ENCODE assay signal across 20 mouse cellular contexts in the genomic region with DNA sequence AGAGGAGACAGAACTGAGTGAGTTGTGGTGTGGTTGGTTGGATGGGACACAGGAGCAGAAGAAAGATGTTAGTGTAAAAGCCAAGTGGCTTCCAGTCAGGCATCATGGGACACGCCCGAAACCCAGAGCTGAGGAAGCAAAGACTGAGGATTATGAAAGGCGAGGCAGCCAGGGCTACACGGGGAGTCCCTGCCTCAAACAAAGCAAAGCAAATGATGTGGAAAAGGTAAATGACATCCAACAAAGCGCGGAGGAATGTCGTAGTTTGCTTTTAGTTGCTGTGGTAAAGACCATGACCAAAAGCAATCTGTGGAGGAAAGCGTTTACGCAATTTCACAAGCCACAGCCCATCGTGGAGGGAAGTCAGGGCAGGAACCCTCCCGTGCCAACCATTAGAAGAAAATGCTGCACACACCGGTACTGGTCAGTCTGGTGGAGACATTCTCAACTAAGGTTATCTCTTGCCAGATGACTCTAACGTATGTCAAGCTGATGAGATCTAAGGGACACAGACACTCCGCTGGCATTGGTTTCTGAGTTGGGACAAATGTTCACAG. TPM values are rescaled to one million over a fixed set of nuclear protein-coding genes. Genes with fewer than 3 reads are reported as not detected.
DNase-seq lines count a peak whose midpoint lies in the region; ATAC-seq lines count a peak whose summit lies in the region.
"Had no signal": no experiment of that assay in that cellular context is flagged by ENCODE, and none has a peak within 500 bp of the region (broad histone marks: within the 10 kb centered on the region; RNA-seq: fewer than 3 reads in every experiment).

No protein-coding gene starts in this region.

- no peaks in the 10 kb centered on the region for H3K36me3 ChIP-seq in neural tube, embryonic 11.5 days (ENCODE audit: control insufficient read depth, insufficient read depth, low read length)
- H3K36me3 ChIP-seq: embryonic facial prominence, embryonic 13.5 days; forebrain, embryonic 12.5 days; hindbrain, embryonic 12.5 days; intestine, embryonic 15.5 days had no signal

- no peaks in the 10 kb centered on the region for H3K27me3 ChIP-seq in neural tube, embryonic 11.5 days (ENCODE audit: control insufficient read depth, insufficient read depth, low read length)
- H3K27me3 ChIP-seq: embryonic facial prominence, embryonic 13.5 days; forebrain, embryonic 12.5 days; hindbrain, embryonic 12.5 days; intestine, embryonic 15.5 days; Patski had no signal

- H3K4me1 ChIP-seq in neural tube, embryonic 11.5 days (ENCODE audit: control insufficient read depth, insufficient read depth, low read length): no peaks in the 10 kb centered on the region
- H3K4me1 ChIP-seq: forebrain, embryonic 12.5 days; hindbrain, embryonic 12.5 days had no signal

- WGBS in neural tube, embryonic 11.5 days: 50% methylated on average over 14 of the region's 14 CpGs

- no peaks in the 10 kb centered on the region for H3K9me3 ChIP-seq in neural tube, embryonic 11.5 days (ENCODE audit: control insufficient read depth, low read length)
- H3K9me3 ChIP-seq: forebrain, embryonic 12.5 days; hindbrain, embryonic 12.5 days; intestine, embryonic 15.5 days had no signal

- H3K4me3 ChIP-seq in neural tube, embryonic 11.5 days (ENCODE audit: low read depth, low read length): no peak overlapping the region
- H3K4me3 ChIP-seq: embryonic facial prominence, embryonic 13.5 days; forebrain, embryonic 12.5 days; hindbrain, embryonic 12.5 days; intestine, embryonic 15.5 days had no signal

- peak; percentile 55 for DNase-seq in embryo, embryonic 10 days (ENCODE audit: low spot score)
- DNase-seq in embryo, embryonic 9.5 days (ENCODE audit: extremely low spot score): no peak
- peak; percentile 56 for DNase-seq in neural tube, embryonic 11.5 days (ENCODE audit: low spot score)
- DNase-seq in neural tube, embryonic 10.5 days (ENCODE audit: extremely low spot score, low spot score): no peak
- peak; percentile 27 for DNase-seq in embryo, embryonic 11 days
- peak; percentile 45 for DNase-seq in mesoderm, embryonic 11.5 days (ENCODE audit: low read depth, low spot score)
- DNase-seq in T-cell, adult 2 months (ENCODE audit: low spot score): no peak
- DNase-seq: adrenal gland, postnatal 10 days; cerebellum, adult 11-12 months; cerebellum, adult 9-10 months; cerebellum, postnatal 25 days; gastrocnemius, postnatal 14 days; kidney, adult 2 months had no signal

- no peak overlapping the region for H3K9ac ChIP-seq in neural tube, embryonic 11.5 days (ENCODE audit: low read length)
- H3K9ac ChIP-seq: embryonic facial prominence, embryonic 13.5 days; forebrain, embryonic 12.5 days; hindbrain, embryonic 12.5 days; intestine, embryonic 15.5 days had no signal

- no peak overlapping the region for H3K4me2 ChIP-seq in neural tube, embryonic 11.5 days (ENCODE audit: low read depth)
- H3K4me2 ChIP-seq: embryonic facial prominence, embryonic 13.5 days; forebrain, embryonic 12.5 days; hindbrain, embryonic 12.5 days; intestine, embryonic 15.5 days had no signal

- H3K27ac ChIP-seq in neural tube, embryonic 11.5 days (ENCODE audit: low read depth, low read length): no peak overlapping the region
- H3K27ac ChIP-seq: embryonic facial prominence, embryonic 13.5 days; forebrain, embryonic 12.5 days; hindbrain, embryonic 12.5 days; intestine, embryonic 15.5 days had no signal

- ATAC-seq in neural tube, embryonic 11.5 days (ENCODE audit: insufficient read depth, low FRiP score, low TSS enrichment): no peak
- no peak for ATAC-seq in cerebellum, adult (ENCODE audit: insufficient number of reproducible peaks, low FRiP score, low TSS enrichment)
- ATAC-seq: forebrain, embryonic 16.5 days; intestine, embryonic 15.5 days; Patski had no signal

RNA-seq across cellular contexts. Expression of gene Mfge8, which starts 18.2 kb away (rescaled TPM):
- polyA plus RNA-seq in neural tube, embryonic 11.5 days (2014; fragmentation: Nextera tagmentation; extraction: Ambion mirVana): 81.6 and 85.2 TPM in 2 replicates

RNA-seq across cellular contexts. Expression of gene Hapln3, which starts 36.3 kb away (rescaled TPM):
- 1.2 and 2.7 TPM in 2 replicates for polyA plus RNA-seq in neural tube, embryonic 11.5 days (2014; fragmentation: Nextera tagmentation; extraction: Ambion mirVana)

Comparison
In these comparisons a context has a peak if more than half of its experiments do, and no peak if none do; other contexts are left out.
1. DNase-seq: peak in embryo, embryonic 10 days (single experiment), neural tube, embryonic 11.5 days (single experiment), embryo, embryonic 11 days (single experiment) and mesoderm, embryonic 11.5 days (single experiment); none in embryo, embryonic 9.5 days (single experiment), neural tube, embryonic 10.5 days (single experiment) and T-cell, adult 2 months (single experiment).